Mouse (Mus musculus): ENCODE measurements around the gene Slc9a9.

The Slc9a9 gene

DNA sequence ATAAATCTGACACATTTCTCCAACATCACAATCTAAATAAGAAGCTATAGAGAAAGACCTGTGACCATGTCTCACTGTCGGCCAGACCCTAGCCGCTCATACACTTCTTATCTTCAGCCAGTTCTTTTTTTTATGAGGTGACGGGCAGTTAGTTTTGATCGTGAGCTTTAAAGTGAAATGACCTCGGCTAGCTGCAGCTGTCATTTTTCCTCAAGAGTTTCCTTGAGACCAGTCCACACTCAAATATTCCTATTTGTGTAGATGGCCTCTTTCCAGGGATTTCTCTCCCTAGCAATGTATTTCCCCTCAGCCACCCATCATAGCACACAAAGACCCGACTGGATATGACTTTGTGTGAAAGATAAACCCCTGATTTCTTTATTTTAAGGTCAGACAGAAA is 521.7 kb downstream of the Slc9a9 start:
- no peak for DNase-seq (ENCODE audit: low read depth, low spot score)

- DNase-seq (ENCODE audit: low read depth, low spot score), result no peak
Measured at GRCm38 (mm10) chr9:95192901-95193532, 523.3 kb downstream of the Slc9a9 start.

DNA sequence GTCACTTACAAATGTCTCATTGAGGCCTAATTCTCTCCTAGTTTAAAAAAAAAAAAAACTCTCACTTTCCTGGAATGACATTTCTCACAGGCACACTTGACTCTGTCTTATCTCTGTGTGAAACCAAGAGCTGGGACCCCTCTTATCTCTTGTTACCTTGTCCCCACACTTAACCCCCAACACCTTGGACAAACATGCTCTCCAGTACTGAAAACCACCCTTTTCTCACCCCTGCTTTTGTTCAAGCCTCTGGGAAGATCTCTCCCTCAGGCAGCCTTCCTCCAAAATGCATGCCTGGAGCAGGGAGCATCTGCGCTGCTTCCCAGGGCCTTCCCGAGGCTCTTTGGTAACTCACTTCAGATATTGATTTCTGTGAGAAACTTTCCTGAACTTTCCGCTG is 524.0 kb downstream of the Slc9a9 start:
- no peak for DNase-seq (ENCODE audit: low read depth, low spot score)

DNA sequence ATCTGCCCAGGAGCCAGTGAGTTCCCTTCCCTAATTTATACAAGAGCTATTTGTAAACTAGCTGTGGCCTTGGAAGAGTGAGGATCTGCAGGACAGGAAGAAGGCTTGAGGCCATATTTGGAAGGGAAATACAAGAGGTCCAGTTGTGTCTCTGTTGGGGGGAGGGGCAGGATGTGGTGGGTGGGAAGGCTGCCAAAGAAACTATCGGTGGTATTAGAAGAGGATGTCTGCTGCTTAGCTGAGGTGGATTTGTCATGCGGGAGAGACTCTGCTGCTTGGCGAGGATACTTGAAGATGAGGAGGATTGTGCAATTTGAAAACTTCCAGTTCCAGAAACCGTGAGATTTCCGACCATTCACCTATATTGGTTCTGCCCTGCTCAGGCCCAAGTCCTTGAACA is 524.4 kb downstream of the Slc9a9 start:
- no peak for DNase-seq (ENCODE audit: low read depth, low spot score)

DNA sequence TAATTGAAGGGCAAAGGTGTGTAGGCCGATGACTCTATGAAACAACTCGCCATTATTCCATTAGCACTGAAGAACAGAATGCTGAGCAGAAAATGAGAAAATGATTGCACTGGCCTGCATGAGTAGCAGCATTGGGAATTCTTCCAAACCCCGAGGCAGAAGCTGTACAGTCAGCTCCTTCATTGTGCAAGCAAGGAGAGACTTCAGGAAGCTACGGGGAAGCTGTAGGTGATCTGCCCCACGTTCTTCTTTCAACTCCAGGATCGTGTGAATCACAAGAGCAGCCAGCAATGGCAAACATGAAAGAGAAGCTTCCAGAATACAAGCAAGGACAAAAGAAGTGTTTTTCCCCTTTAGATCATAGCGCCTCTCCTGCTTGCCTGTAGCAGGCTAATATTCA is 538.0 kb downstream of the Slc9a9 start:
- no peak for DNase-seq (ENCODE audit: low read depth, low spot score)

GRCm38 (mm10) chr9:95208681-95209080 is 539.0 kb downstream of the Slc9a9 start:
- no peak for DNase-seq (ENCODE audit: low read depth, low spot score)

DNA sequence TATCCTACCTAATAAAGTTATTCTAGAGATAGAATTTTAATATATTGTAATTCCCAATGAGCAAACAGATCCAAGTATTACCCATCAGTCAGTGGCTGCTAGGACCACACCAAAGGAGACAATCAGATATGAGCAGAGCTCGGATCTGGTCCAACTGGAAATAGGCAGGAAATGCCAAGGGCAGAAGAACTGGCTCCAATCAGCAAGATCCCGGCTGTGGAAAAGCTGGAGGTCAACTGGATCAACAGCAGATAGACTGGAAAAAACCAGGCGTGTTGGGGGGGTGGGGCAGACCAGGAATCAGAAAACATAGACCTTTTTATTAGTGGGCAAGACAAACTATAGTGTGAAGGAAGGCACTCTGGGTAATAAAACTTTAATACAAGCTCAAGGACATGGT is 550.3 kb downstream of the Slc9a9 start:
- DNase-seq (ENCODE audit: low read depth, low spot score), result no peak

DNA sequence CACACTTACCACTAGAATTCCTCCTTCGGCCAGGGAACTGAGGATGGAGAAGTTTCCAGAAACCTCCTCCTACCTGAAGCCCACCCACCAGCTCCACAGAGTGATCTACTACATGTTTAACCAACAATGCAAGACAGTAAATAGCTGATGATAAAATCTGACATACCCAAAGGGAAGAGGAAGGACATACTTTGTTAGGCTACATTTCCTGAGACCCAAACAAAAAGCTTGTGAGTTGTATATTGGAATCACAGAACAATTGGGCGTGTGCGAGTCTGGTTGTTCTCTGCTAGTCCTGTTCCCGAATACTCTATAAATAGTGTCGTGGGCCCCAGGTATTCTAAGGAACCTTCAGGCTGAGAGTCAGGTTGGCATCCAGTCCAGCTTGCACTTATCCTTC is 551.6 kb downstream of the Slc9a9 start:
- DNase-seq (ENCODE audit: low read depth, low spot score), result no peak

GRCm38 (mm10) chr9:95226986-95227385 is 557.3 kb downstream of the Slc9a9 start:
- no peak for DNase-seq (ENCODE audit: low read depth, low spot score)

DNA sequence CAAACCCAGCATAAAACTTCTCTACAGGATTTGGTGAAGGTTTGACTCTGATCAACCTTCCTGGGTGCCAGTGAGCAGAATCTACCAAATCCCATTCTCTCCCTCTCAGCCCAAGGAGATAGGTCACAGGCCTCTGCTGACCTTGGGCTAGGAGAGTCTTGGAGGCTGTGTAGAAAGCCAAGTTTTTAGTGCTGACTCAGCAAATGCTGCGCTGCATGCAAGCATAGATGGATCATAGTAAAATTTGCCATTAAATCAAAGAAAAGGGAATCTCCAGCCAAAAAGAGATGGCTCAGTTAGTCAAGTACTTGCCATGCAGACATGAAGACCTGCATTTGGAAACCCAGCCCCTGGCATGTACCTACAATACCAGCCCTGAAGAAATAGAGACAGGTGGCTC is 558.4 kb downstream of the Slc9a9 start:
- DNase-seq (ENCODE audit: low read depth, low spot score), result no peak

DNA sequence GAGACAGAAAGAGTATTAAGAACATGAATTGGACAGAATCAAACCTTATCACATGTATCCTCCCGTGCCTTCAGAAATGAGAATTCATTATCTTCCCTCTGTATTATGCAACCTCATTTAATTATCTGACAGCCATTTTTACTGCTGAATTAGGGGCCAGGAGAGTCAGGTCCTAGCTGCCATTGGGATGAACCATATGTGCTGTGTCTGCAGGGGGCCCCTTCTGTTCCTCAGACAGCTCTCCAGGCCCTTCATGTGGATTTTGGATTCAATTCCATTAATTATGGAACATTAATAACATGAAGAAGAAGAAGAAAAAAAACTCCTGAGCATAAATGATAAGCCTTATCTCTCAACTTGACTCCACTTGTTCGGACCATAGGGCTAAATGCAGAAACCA is 559.4 kb downstream of the Slc9a9 start:
- no peak for DNase-seq (ENCODE audit: low read depth, low spot score)

DNA sequence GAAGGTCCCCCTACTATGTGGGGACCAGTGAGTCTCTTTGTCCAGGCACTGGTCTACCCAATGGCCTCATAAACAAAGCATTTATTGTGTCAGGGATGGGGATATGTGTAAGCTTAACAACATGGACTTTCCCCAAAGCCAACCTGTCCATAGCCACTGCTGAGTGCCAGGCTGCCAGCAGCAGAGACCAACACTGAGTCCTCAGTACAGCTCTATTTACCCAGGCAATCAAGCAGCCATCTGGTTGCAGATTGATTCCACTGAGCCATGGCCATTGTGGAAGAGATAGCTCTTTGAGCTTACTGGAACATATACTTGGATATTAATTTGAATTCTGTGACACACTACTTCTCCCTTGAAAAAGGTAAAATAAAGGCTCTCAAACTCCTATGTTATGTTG is 570.2 kb downstream of the Slc9a9 start:
- DNase-seq (ENCODE audit: low read depth, low spot score), result no peak

DNA sequence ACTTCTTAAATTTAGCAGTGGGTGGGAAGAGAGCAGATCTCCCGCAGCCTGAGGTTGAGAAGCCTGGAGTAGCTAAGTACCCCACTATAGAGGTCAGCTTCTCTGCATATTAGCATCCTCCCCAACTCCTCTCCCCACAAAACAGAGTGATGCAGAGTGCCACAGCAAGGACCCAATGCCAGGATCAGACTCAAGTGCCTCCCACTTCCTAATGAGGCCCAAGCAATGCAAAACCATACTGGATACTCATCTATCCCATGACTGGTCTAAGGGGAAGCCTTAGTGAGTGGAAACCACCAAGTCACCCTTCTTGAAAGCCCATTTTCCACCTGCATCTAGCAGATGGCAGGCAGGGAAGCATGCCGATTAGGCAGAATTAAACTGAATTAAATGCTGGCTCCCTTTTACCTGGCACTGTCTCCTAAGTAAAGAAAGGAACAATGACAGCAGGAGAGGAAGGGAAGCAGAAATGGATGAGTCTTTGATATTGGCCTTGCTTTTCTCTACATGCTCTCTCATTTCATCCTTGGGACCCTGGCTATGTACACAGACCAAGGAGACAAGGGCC is 573.0 kb downstream of the Slc9a9 start:
- no peak for DNase-seq (ENCODE audit: low read depth, low spot score)

DNA sequence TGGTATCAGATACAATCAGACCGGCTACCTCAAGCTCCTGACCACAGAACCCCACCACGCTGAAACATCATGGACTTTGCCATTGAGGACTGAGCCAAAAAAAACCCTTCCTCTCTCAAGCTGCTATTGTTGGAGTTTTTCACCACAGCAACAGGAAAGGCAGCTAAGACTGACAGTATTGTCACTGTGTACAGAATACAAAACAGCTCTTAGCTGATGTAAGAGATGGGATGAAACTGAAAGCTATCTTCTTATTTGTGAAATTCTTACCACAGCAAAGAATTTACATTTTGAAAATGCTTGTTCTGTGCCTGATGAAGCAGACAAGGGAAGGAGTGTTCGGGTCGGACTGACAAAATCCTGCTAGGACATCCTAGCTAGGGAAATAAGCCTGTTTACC is 584.5 kb downstream of the Slc9a9 start:
- no peak for DNase-seq (ENCODE audit: low read depth, low spot score)

GRCm38 (mm10) chr9:95255844-95256243 is 586.1 kb downstream of the Slc9a9 start:
- DNase-seq (ENCODE audit: low read depth, low spot score), result no peak

DNA sequence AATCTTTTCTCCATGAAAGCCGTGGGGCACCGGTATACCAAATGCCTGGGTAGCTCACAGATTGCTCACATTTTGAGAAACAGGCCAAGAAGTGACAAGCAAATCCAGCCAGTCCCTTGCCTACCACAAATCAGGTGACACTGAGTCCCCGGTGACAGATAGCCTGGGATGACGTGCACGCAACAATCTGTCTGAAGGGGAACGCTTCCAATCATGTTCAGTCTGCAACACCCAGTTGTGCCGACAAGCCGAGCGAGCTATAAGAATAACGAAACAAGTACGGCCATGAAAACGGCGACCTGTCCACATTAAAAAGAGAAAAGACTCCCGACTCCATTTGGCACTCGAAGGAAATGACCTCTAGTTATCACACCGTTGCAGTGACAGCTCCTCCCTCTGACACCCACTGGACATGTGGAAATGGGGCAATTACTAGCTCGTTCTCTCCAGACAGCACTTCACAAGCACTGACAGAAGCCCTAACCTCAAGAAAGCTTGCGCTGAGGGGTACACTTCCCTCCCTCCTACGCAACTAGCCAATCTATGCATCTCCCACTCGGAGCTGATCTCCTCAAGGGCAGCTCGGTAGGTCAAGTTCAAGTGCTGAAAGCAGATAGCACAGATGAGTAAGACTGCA is 587.1 kb downstream of the Slc9a9 start:
- no peak for DNase-seq (ENCODE audit: low read depth, low spot score)

- DNase-seq (ENCODE audit: low read depth, low spot score), result no peak
Measured at GRCm38 (mm10) chr9:95262851-95263250, 593.1 kb downstream of the Slc9a9 start.

DNA sequence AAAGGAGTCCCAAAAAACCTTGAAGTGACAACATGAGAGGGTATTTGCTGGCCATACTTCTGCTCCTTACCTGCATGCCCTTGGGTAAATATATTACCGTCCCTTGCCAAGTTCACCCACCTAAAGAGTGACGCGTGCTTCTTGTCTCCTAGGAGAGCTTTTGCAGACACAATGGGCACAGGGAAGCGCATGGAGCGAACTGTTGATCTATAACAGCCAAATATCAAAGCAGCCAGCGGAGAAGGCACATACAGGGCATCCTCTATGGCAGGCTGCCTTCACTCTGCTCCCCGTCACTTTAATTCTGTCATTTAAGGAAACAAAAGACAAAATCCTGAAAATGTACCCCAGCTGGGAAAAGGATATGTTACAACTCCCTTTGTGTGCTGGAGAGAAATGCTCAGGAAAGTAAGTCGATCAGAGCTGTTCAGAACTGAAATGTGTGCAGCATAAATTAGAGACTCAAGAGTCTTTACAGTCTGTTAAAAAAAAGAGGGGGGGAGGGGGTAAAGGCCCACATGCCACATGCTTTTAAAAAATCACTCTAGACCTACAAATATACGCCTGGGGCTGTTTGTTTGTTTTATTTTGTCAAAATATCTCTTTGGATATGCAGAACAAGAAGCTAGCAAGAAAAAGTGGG is 594.3 kb downstream of the Slc9a9 start:
- no peak for DNase-seq (ENCODE audit: low read depth, low spot score)

- DNase-seq (ENCODE audit: low read depth, low spot score), result no peak
Measured at GRCm38 (mm10) chr9:95266179-95266578, 596.5 kb downstream of the Slc9a9 start.

DNA sequence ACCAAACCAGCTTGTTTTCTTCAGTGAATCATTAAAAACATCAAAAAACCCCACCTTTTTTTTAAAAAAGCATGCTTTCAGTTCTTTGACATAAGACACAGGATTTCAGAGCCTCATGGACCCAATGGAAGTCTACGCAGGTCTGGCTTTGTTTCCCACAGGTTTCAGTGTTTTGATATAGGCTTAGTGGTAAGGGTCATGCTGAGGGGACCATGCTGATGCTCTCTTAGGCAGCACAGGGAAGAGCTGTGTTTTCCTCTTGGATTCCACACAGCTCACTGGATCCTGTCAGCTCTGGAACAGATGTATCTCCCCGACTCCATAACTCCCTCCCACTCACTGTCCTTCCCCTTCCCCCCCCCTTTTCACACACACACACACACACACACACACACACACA is 597.2 kb downstream of the Slc9a9 start:
- no peak for DNase-seq (ENCODE audit: low read depth, low spot score)

GRCm38 (mm10) chr9:95279590-95280344 is 610.1 kb downstream of the Slc9a9 start:
- peak; percentile 18 for DNase-seq (ENCODE audit: low read depth, low spot score)

Measured in forelimb bud, embryonic 11.5 days (tissue).